Mouse (Mus musculus): Measurements from ENCODE around the gene Ost4. TPM values are rescaled to one million over a fixed set of nuclear protein-coding genes. Genes with fewer than 3 reads are reported as not detected.

Gene Ost4
- total RNA-seq, 2 experiments from 2014 or later: 103 to 121 TPM

- no peak for DNase-seq
- intact Hi-C loops (cut with DNase I): no loop called here
- TF ChIP-seq CTCF (IDR thresholded peaks at IDR 0.05): no peak
- Histone ChIP-seq H3K4me3 (peak overlapping the region; percentile 7; the same call in 1 of the 2 replicates), H3K27ac (0 out of 2 replicates have a peak overlapping the region, but pooled peaks have one; percentile 8)
These were observed 43.3 kb downstream of the Ost4 start for GRCm38 (mm10) chr5:30864322-30864721.

- Histone ChIP-seq H3K27ac (no peak overlapping the region), H3K4me3 (no peak overlapping the region)
- peak; percentile 39 for DNase-seq
- TF ChIP-seq CTCF (IDR thresholded peaks at IDR 0.05): peak; percentile 7; the same call in 1 of the 2 replicates
- intact Hi-C loops (cut with DNase I): no loop called here
These were observed 43.7 kb downstream of the Ost4 start for GRCm38 (mm10) chr5:30863852-30864251.

GRCm38 (mm10) chr5:30856124-30856523 is 51.5 kb downstream of the Ost4 start:
- no peak for DNase-seq
- Histone ChIP-seq H3K4me3 (no peak overlapping the region), H3K27ac (no peak overlapping the region)
- no peak for TF ChIP-seq CTCF (IDR thresholded peaks at IDR 0.05)
- intact Hi-C loops (cut with DNase I): loop anchor here (2.0 kb wide), 1 partner anchor 49 kb away; no protein-coding TSS in a partner anchor

Other genes with a start within 250 kb of the Ost4 start
- gene Cenpa, start 241.0 kb downstream of the Ost4 start, total RNA-seq (2021): 1 to 10 TPM; 1.2 to 3.6 TPM
- gene Dpysl5, start 196.2 kb downstream of the Ost4 start, total RNA-seq (2021): 1 to 10 TPM in 1 of 2 experiments, under 1 TPM in 1; 0.98 to 2.9 TPM
- 10 to 100 TPM; 72.0 to 90.4 TPM for gene Mapre3, start 93.1 kb downstream of the Ost4 start, total RNA-seq (2021)
- gene Tmem214, start 39.8 kb downstream of the Ost4 start, total RNA-seq (2021): 10 to 100 TPM; 28.8 to 31.2 TPM
- 1 to 10 TPM; 1.6 to 2.3 TPM for gene Agbl5, start 19.1 kb downstream of the Ost4 start, total RNA-seq (2021)
- gene Emilin1, start 5.6 kb upstream of the Ost4 start, total RNA-seq (2021): 1 to 10 TPM; 2.7 to 7.7 TPM
- gene Khk, start 13.6 kb upstream of the Ost4 start, total RNA-seq (2021): 10 to 100 TPM; 29.2 to 30.8 TPM
- gene Cgref1, start 37.8 kb upstream of the Ost4 start, total RNA-seq (2021): 1 to 10 TPM; 2.0 to 2.9 TPM
- 10 to 100 TPM; 76.5 to 83.6 TPM for gene Preb, start 52.6 kb upstream of the Ost4 start, total RNA-seq (2021)
- gene Tcf23, start 60.9 kb upstream of the Ost4 start, total RNA-seq (2021): under 1 TPM in 1 of 2 experiments, not detected in 1; 0.28 TPM
- gene Atraid, start 140.5 kb upstream of the Ost4 start, total RNA-seq (2021): 10 to 100 TPM; 40.9 to 41.6 TPM
- 1 to 10 TPM; 5.6 to 6.0 TPM for gene Slc5a6, start 141.1 kb upstream of the Ost4 start, total RNA-seq (2021)
- 10 to 100 TPM; 25.5 to 28.6 TPM for gene Cad, start 147.0 kb upstream of the Ost4 start, total RNA-seq (2021)
- gene Dnajc5g, start 198.5 kb upstream of the Ost4 start, total RNA-seq (2021): not detected
- not detected for gene Slc30a3, start 200.4 kb upstream of the Ost4 start, total RNA-seq (2021)
- 100 to 1,000 TPM; 356 to 504 TPM for gene Trim54, start 208.9 kb upstream of the Ost4 start, total RNA-seq (2021)
- gene Ucn, start 231.0 kb upstream of the Ost4 start, total RNA-seq (2021): not detected
- gene Mpv17, start 246.5 kb upstream of the Ost4 start, total RNA-seq (2021): 10 to 100 TPM; 16.9 to 24.2 TPM

Data from gastrocnemius, adult 2 months (tissue).